Mouse (Mus musculus) R1 (cell line): ENCODE results near the gene Gzmm.

ENCODE experiments used
- DNase-seq: peaks from one replicate; pipeline ENCODE4 v3.0.0-alpha.2; 2018; ENCODE audit warnings: low read depth, low spot score

Gene Gzmm

DNA sequence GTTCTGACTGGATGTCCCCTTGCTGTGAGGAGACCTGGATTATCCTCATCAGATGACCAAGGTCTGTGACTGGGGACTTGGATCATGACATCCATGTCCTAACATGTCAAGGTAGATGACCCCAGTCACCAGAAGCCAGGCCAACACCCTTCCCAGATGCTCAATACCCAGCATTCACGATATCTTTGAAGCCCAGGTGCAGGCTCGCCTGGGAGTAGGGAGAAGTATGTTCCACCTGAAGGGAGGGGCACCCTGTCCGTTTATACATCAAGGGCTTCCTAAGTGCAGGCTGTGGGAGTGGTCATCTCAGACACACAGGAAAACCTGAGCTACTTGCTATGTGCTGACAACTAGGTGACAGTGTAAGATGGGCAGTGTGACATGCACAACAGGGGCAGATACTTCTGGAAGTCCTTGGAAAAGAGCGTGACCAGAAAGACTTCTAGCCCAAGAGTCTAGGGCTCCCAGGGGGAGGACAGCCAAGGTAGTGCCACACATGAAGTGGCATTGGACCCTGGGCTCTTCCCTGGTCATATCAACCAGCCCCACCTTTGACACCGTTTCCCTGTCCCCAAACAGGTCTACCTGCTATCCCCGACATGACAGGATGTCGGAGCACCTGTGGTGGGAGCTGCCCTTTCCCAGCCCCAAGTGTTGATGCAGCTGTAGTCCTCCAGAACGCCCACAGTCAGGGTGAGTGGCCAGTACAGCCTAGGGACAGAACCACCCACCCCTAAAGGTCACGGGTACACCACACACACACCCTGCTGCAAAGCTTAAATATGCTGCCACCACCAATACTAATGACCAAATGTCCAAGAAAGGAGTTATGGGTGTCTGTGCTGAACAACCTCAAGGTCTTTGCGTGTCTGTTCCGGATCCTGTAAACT is 8.0 kb upstream of the Gzmm start:
- no peak for DNase-seq

DNA sequence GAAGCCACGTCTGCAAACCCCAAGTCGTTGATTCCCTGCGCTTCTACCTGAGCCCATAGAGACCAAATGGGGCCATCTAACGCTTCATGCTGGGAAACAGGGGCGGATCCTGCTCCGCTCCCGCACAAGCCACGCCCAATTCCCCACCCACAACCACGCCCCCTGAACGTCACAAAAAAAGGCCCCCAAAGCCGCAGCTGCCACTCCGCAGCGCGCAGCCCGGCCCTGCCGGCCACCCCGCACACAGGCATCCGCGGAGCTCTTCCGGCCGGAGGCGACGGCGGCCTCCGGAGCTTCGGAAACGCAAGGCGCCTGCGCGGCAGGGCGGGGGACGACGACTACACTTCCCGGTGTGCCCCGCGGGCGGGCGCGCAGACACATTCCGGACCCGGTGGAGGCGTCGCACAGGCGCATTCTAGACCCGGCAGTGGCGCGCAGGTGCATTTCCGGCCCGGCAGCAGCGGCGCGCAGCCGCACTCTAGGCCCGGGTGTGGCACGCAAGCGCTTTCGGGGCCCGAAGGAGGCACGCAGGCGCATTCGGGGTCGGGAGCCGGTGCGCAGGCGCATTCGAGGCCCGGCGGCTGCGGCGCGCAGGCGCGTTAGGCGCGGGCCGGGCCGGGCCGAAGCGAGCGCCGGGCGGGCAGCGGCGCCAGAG is 7.1 kb upstream of the Gzmm start, which contains the start of gene Cdc34:
TSS of gene Cdc34 (plus strand) at position 605 of the 655 bp plus-strand sequence.
- DNase-seq: peak; percentile 98

DNA sequence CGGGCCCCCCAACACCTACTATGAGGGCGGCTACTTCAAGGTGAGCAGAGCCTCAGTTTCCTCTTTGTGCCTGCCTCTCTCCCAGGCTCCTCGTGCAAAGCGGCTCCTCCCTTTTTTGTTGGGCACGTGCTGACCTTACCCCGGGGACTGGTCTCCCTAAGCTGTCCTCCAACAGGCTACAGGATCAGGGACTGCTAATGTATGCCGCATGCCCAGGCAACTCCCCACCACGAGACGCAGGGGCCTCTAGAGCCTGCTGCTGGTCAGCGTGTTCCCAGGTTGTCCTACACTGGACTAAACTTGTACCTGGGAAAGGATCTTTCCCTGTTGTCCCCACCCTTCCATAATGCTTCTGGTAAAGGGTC is 6.3 kb upstream of the Gzmm start:
- peak; percentile 51 for DNase-seq

DNA sequence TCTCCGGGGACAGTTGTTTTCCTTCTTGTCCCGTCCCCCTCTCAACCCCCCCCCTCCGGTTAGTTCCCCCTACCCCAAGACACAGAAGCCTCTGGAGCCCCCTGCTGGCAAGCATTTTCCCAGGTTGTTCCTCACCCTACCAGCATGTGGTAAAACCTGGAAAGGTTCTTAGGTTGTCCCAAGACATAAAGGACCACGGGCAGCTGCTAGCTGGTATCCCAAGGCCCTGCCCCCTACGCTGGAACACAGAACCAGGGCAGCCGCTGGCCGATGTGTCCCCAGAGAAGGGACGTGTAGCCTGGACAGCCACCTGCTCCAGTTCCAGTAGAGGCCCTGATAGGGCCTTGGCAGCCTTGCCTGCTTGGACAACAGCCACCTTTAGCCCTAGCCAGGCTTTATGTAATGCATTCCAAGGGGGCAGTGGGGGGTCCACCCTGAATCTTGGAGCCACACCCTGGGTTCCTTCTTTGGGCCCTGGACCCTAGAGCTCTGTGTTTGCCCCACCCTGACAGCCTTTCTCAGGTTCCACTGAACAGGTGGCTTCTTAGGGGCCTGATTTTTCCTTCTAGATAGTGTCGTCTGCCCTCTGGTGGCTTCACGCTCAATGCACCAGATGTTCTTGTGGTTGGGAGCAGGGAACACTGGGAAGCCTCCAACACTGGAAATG is 5.8 kb upstream of the Gzmm start:
- DNase-seq: peak; percentile 89

DNA sequence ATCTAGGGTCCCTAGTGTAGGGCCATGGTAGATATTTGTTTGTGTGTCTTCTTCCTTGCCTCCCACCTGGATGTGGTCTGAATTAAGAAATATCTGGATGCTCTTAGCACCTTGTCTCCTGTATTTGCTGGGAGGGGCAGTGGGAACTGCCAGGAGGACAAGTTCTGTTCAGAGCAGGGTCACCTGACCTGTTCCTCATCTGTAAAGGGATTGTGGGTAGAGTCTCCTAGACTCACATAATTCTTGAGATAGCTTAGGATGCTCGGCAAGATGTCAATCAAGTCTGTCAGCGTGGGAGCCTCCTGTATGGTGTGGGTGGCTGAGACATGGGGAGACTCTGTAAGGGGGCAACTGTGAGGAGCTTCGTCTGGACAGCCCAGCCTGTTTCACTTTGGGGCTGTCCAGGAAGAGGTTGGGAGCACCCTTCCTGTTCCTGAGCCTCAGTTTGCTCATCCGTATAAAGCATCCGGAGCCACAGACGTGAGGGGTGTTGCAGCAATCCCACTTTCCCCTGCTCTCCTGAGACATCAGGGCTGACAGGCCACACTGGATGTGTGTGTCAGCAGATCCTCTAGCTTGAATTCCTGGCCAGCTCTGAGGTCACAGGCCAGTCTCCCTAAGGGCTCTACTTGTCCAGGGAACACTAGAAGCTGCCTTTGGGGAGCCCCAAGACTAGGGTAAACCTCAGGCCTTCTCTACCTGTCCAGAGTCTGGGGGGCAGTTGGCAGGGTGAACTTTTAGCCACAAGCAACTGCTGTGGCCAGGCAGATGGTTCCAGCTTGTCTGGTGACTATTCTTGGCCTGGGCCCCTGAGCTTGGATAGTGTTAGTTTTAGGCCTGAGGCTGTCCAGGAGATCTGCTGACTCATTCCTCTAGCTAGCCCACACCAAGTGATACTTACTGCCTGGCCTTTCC is 4.8 kb upstream of the Gzmm start:
- DNase-seq: no peak

DNA sequence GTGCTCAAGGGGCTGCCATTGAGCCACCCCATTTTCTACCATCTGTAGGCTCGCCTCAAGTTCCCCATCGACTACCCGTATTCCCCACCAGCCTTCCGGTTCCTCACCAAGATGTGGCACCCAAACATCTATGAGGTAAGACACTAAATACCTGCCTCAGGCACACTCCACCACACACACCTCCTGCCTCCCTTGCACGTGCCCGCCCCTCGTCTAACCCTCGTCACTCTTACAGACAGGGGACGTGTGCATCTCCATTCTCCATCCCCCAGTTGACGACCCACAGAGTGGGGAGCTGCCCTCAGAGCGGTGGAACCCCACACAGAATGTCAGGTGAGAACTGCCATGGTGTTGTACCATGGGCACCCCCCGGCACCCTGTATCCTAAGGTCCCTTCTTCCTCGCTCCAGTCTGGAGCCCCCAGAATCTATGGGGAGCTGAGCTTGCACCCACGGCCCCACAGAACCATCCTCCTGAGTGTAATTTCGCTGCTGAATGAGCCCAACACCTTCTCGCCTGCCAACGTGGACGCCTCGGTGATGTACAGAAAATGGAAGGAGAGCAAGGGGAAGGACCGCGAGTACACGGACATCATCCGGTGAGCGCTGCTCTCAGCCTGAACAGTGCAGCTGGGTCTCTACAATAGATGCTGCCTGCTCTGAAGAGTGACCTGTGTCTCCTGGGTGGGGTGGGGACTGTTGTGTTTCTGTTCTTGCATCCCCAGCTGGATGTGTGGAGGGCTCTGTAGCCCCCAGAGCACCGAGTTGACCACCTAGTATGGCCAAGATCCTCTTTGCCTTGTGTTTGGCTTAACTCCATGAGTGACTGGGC is 3.8 kb upstream of the Gzmm start:
- DNase-seq: no peak

DNA sequence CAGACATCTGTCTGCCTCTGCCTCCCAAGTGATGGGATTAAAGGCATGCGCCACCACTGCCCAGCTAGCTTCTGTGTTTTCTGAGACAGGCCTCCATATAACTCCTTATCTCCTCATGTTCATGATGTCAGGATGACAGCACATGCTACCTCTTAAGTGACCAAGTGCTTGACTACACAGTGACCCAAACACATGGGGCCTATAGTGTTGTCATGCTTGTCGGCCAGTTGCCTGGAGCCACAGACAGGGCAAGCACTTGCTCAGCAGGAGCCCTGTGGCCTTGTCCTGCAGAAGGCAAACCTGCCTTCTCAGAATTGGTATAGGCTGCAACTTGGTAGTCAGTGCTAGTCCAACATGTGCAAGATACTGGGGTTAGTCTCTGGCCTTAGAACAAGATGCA is 2.6 kb upstream of the Gzmm start:
- no peak for DNase-seq

DNA sequence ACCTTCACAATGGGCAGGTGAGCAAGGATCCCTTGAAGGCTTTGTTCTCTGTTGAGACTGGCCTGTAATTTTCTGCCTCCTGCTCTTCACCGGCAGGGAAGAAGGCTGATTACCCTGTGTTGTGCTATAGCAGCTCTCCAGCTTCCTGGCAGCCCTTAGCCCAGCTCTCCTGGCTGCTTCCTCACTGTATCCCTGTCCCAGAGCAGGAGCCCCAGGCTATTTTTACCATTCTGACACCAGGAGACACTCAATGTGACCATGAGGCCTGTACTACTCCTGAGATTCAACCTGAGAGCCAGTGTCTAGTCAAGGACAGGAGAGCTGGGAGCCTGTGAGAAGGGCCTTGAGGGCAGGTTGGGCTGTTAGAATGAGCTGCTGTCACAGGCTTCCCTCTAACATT is 2.1 kb upstream of the Gzmm start:
- no peak for DNase-seq

DNA sequence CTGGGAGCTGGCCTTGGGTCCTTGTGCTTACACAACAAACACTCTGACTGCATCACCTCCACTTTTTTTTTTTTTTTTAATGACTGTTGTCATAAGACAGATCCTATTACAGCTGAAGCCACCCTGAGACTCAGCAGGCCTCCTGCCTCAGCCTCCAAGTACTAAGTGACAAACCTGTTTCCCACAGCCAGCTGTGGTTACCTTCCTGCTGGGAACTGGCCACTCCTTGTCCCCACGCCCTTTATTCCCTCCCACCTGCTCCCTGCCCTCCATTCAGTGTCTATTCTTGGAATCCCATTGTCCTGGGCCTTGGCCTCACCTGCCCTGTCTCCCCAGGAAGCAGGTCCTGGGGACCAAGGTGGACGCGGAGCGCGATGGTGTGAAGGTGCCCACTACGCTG is 1.3 kb upstream of the Gzmm start:
- DNase-seq: peak; percentile 71

DNA sequence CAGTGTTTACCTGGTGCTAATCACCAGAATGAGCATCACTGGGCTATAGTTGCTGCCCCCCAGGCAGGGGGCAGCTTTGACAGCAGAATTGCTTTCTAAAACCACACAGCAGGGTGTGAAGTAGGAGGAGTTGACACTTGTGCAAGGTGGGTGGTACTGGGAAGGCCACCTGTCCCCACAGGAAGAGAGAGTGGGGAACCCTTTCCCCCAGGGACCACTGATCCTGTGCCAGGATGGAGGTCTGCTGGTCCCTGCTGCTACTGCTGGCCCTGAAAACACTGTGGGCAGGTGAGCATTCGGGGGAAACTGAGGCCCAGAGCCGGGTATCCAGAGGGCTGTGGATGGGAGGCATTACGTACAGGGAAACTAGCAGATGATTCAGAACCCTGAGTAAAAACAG is 358 bp downstream of the Gzmm start:
- DNase-seq: no peak

DNA sequence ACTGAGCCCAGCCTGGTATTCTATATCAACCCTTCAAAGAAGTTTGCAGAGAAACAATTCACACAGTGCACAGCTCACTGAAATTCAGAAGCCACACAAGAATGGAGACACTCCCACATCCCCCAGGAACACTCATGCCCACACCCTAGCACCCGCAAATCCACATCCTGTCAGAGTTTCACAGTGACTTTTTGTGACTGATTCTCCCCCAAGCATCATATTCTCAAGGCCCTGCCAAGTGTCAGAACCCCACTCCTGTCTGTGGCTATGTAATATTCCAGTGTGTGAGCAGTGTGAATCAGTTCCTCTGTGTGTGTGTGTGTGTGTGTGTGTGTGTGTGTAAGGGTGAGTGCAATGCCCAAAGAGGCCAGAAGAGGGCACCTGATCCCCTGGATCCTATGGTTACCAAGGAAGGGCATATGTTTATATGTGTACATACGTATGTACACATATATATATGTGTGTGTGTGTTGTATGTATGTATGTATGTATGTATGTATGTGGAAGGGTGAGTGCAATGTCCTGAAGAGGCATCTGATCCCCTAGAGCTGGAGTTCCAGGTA is 3.2 kb downstream of the Gzmm start:
- peak; percentile 65 for DNase-seq

DNA sequence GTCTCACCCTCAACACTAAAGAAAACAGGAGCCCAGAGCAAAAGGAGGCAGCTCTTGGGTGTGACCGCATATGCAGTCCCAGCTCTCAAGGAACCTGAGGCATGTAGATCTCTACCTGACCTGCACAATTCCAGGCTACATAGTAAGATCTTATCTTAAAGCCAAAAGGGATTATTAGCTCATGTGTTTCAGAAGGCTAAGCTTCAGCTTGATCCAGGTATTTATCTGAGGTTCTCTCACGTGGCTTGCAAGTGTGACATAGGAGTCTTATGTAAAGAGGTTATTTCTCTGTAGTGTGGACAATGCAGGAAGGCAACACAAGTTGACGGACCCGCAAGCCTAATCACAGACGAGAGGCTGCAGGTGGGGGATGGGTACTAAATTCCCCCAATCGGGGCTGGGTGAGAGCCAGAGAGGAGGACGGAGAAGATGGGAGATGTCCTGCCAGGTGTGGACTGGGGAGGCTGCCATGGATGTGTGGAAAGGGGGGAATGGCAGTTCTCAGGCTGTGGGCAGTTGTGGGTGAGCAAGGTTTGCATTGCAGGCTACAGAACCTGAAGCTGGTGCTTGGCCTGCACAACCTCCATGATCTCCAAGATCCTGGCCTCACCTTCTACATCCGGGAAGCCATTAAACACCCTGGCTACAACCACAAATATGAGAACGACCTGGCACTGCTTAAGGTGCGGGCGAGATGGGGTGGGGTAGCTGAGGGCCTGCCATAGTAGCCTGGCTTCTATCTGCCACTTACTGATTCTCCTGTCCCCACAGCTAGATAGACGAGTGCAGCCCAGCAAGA is 5.0 kb downstream of the Gzmm start:
- no peak for DNase-seq

DNA sequence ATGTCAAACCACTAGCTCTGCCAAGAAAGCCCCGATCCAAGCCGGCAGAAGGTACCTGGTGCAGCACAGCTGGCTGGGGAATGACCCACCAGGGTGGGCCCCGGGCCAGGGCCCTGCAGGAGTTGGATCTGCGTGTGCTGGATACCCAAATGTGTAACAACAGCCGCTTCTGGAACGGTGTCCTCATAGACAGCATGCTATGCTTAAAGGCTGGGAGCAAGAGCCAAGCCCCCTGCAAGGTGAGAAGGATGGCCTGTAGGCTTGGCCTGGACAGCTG is 5.5 kb downstream of the Gzmm start:
- no peak for DNase-seq

DNA sequence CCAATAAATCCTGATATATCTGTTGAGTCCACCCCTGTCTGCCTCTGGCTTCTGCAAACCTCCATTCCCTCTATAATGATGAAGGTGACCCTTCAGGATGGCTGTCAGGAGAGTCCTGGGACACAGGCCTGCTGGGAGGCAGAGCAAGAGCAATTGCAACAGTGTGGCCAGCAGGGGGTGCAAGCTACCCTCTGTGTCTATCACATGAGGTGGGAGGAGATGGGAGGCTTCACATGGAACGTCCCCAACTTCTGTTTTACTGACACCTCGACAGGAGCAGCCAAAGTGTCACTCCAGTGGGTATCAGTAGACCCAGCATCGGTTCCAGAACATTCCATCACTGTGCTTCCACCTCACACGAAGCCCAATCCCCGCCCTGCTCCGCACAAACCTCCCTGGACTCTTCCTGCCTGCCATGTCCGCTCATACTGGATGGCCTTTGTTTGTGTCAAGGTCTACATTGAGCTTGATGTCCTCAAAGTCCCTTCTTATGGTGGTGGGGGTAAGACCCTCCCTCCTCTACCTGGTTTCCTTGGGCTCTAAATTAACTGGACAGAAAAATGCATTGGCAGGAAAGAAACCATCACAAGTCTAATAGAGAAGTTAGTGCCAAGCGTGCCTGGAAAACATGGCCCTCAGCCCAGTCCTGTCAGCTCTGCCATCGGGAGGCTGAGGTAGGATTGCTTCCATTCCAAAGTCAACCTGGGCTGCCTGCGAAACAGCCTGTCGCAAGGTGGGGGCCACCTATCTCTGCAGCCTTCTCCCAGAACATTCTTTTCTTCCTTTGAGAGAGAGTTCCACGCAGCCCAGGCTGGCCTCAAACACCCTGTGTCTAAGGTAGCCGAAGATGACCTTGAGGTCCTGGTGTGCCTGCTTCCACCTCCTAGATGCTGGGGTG is 6.7 kb downstream of the Gzmm start:
- peak; percentile 83 for DNase-seq

DNA sequence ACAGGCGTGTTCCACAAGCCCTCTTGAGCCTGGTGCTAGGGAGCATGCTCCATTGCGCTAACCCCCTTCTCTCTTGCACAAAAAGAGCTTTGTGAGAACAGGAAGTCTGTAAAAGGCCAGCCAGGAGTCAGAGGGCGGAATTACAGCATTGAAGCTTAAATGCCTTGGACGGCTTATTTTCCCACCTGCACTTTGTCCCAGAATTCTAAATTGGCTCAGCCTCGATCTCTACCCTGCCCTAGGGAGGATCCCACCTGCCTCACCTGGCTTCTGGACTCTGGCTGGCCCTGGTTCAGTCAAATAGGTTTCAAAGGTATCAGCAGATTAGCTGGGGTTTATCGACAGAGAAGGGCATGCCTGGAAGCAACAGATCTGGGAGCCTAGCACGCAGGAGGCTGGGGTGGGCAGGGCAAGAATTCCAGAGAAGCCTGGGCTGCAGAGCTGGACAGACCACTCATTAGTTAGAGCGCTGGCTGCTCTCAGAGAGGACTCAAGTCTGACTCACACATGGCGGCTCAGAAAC is 7.4 kb downstream of the Gzmm start:
- no peak for DNase-seq

DNA sequence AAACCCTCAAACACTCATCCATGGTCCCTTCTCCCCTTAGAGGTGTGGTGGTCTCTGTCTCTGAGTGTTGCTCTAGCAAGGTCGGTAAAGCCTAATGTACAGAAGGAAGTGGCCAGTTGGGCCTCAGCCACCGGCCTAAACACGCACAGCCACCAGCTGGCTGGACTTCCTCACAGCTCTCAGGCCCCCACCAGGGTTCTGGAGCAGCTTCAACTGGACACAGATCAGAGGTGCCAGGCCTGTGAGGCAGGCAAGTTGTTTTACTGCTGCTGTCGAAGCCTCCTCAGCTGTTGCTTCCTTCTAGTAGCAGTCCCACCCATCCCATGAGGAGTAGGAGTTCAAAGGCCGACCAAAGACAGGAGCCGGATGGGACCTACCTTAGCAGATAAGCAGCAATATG is 9.1 kb downstream of the Gzmm start:
- no peak for DNase-seq

DNA sequence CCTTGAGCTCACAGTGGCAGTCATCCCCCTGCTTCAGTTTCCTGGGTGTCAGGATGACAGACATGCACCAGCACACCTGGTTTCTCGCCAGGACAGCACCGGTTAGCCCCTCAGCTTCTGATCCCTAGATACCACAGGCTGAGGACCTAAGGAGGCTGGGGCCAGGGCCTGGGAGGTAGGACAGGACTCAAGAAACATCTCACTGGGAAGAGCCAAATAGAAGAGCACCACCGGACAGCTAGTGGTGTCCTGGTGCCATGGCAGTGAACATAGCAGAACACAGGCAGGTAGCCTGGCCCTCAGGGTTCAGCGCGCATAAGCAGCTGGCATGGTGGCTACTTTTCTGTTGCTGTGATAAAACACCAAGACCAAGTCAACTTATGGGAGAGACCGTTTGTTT is 9.6 kb downstream of the Gzmm start:
- no peak for DNase-seq

DNA sequence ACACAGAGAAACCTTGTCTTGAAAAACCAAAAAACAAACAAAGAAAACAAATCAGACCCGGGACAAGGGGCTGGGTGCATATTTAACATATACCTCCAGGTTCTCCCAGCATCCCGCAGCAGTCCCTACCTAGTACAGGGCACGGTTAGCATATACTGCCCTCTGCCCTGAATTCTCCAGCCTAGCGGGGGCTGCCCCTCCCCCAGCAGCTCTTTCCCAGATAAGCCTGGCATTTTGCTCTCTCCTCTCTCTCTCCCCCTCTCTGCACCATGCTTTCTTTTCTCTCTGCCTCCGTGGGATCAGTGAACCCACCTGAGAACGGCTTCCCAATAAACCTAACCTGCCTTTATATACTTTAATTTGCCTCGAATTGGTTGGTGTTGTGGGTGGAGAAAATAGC is 11.9 kb downstream of the Gzmm start:
- DNase-seq: no peak
